Mouse (Mus musculus) activated CD4-positive, CD25-positive, alpha-beta regulatory T cell, adult 4 months (primary cell): ENCODE measurements around the gene Fastk. TPM values are rescaled to one million over a fixed set of nuclear protein-coding genes. Genes with fewer than 3 reads are reported as not detected.
A peak's percentile ranks its signal among the peaks of the same experiment; 100 is the strongest.

ENCODE experiments used
- ATAC-seq: one replicate; pipeline ENCODE4 v1.8.0; 2017
- polyA plus RNA-seq, 2 experiments: library from polyadenylated mRNA; unstranded; fragments of 100-300 nt; shearing (Covaris generic); gene quantifications; one replicate each; pipeline ENCODE4 v1.2.1; 2017

The Fastk gene
- polyA plus RNA-seq, 2 experiments from 2014 or later: 34.9 to 49.5 TPM

DNA sequence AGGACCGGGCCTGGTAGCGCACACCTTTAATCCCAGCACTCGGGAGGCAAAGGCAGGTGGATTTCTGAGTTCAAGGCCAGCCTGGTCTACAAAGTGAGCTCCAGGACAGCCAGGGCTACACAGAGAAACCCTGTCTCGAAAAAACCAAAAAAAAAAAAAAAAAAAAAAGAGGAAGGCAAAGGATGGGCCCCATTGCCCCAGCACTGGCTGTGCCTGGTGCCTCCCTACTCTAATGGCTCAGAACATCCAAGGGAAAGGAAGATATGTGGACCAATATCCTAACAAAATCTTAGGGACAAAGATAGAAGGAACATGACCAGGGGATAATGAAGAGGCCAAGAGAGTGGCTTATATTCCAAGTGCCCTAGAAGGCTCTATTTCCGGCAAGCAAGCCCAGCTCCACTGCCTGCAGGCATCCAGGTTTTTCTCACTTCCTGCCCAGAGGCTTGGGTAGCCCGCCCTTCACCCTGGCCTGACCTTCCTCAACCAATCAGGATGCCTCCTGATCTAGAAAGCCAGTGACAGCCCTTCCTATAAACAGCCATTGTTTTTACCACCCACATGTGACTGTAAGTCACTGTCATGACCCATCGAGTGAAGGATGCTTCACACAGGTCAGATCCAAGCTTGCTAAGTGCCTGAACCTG, 56.0 kb downstream of the Fastk start:
- ATAC-seq: peak; percentile 52

Other genes starting within 250 kb of the Fastk start
- gene Kcnh2, start 93.7 kb downstream of the Fastk start, polyA plus RNA-seq: under 1 TPM; 0.16 to 0.24 TPM
- gene Nos3, start 80.5 kb downstream of the Fastk start, polyA plus RNA-seq: under 1 TPM in 1 of 2 experiments, not detected in 1; 0.42 TPM
- gene Atg9b, start 53.1 kb downstream of the Fastk start, polyA plus RNA-seq: 1 to 10 TPM; 2.2 to 2.9 TPM
- 10 to 100 TPM; 15.3 to 21.6 TPM for gene Abcb8, start 51.6 kb downstream of the Fastk start, polyA plus RNA-seq
- under 1 TPM in 1 of 2 experiments, not detected in 1; 0.85 TPM for gene Asic3, start 31.9 kb downstream of the Fastk start, polyA plus RNA-seq
- gene Cdk5, start 21.8 kb downstream of the Fastk start, polyA plus RNA-seq: 10 to 100 TPM; 54.8 to 58.3 TPM
- gene Slc4a2, start 21.4 kb downstream of the Fastk start, polyA plus RNA-seq: 10 to 100 TPM; 12.2 to 13.3 TPM
- 10 to 100 TPM; 51.1 to 65.5 TPM for gene Tmub1, start 2.6 kb upstream of the Fastk start, polyA plus RNA-seq
- gene Agap3, start 6.9 kb upstream of the Fastk start, polyA plus RNA-seq: 1 to 10 TPM; 3.9 to 6.0 TPM
- under 1 TPM in 1 of 2 experiments, not detected in 1; 0.09 TPM for gene Gbx1, start 81.9 kb upstream of the Fastk start, polyA plus RNA-seq
- gene Asb10, start 95.7 kb upstream of the Fastk start, polyA plus RNA-seq: not detected
- gene 4931409K22Rik, start 111.5 kb upstream of the Fastk start, polyA plus RNA-seq: under 1 TPM in 1 of 2 experiments, not detected in 1; 0.46 TPM
- gene Abcf2, start 132.2 kb upstream of the Fastk start, polyA plus RNA-seq: 10 to 100 TPM; 51.8 to 56.8 TPM
- 10 to 100 TPM in 1 of 2 experiments, 1 to 10 TPM in 1; 8.3 to 17.8 TPM for gene Chpf2, start 141.5 kb upstream of the Fastk start, polyA plus RNA-seq
- under 1 TPM in 1 of 2 experiments, not detected in 1; 0.41 TPM for gene Smarcd3, start 179.1 kb upstream of the Fastk start, polyA plus RNA-seq
- gene Nub1, start 240.2 kb upstream of the Fastk start, polyA plus RNA-seq: 10 to 100 TPM; 63.9 to 65.7 TPM